Mouse (Mus musculus) stomach, adult 2 months (tissue): Measurements from ENCODE around the gene Majin. TPM values are rescaled to one million over a fixed set of nuclear protein-coding genes. Genes with fewer than 3 reads are reported as not detected.

Experiments
- polyA plus RNA-seq: library from polyadenylated mRNA; depleted of rRNA; stranded (reverse); fragments of >200 nt; gene quantifications from 2 replicates; pipeline ENCODE4 v1.2.3, GENCODE M21; 2012; rRNA removed

Gene Majin
- polyA plus RNA-seq, result not detected in 2 replicates

DNA sequence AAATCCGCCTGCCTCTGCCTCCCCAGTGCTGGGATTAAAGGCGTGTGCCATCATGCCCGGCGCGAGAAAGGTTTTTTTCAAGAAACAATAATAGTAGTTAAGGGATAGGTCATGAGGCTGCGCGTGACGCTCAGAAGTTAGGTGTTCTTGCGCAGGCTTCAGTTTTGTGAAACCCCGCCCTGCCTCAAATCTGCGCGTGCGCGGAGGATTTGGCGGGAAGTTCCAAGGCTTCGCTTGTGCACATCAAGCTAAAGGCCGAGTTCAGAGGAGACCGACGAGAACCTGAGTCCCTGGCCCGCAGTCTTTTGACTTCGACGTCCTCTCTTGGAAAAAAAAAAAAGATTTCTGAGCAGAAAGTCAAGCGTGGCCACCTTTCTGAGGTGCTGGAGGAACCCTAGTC, at the start of gene Majin:
Gene Majin, plus strand, starts transcription at position 258 of the 400 bp plus-strand sequence.

DNA sequence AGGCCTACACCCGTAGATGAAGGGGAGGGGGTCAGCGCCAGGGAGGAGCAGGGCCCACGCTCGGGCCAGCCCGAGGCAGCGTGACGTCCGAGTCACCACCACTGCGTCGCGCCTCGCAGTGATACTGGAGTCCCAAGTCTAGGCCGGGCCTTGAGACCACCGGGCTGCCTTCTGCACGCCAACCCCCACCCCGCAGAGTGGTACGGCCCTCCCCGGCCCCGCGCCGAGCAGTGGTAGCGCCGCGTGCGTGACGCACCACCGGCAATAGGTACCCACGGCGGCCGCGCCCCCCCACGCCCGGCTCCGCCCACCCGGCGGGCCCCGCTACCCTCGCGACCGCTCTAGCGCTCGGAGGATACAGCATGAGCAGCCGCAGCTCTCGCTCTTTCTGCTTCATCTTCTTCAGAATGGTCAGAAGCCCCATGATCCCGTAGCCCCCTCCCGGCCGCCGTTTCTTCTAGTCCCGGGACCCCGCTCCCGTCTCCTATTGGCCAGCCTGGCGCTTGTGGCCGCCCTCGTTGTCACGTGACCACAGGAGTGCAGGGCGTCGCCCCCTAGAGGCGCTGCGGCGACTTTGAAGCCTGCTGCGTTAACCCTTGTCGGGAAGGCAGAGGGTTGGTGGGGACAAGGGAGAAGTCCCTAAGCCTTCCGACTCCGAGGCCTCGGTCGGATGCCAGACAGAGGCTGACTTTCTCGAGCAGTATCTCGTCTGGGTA, 43.4 kb upstream of the Majin start, which contains the start of gene Batf2:
Gene Batf2, plus strand, starts transcription at position 306 of the 716 bp plus-strand sequence.

GRCm38 (mm10) chr19:6141394-6141749, 42.8 kb upstream of the Majin start, which contains the start of gene Arl2:
TSS of gene Arl2 (minus strand) at chr19:6141548.

DNA sequence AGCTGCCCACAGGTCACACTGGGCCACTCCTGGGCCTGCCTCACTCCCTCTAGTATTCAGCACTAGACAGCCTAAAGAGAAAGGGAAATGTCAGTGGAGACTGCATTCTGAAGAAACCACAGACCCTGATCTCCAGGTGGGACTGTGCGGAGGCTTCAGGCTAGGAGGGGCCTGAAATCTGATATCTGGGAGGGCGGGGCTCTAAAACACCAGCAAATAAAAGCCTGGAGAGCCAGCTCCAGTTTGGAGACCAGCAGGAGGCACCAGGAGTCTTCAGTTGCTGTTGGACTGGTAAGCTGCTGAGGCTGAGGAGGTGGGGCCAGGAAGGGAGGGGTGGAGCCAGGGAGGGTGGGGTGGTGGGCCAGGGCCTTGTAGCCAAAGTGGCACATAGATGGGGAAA, 41.9 kb downstream of the Majin start, which contains the start of gene Gpha2:
Gene Gpha2, plus strand, starts transcription at position 246 of the 400 bp plus-strand sequence.

GRCm38 (mm10) chr19:6235084-6236052, 51.2 kb downstream of the Majin start, which contains the start of gene Ppp2r5b:
TSS of gene Ppp2r5b (minus strand) at chr19:6235872.

GRCm38 (mm10) chr19:6241274-6242107, 57.3 kb downstream of the Majin start, which contains the start of gene Atg2a:
TSS of gene Atg2a (plus strand) at chr19:6241668.

Other genes starting within 250 kb of the Majin start
- gene Pola2, start 220.2 kb upstream of the Majin start, polyA plus RNA-seq, result 14.8 and 18.1 TPM in 2 replicates
- not detected in 2 replicates for gene Slc22a20, start 198.2 kb upstream of the Majin start, polyA plus RNA-seq
- gene Capn1, start 168.5 kb upstream of the Majin start, polyA plus RNA-seq, result 37.4 and 43.7 TPM in 2 replicates
- 45.0 and 47.3 TPM in 2 replicates for gene Syvn1, start 137.8 kb upstream of the Majin start, polyA plus RNA-seq
- gene Mrpl49, start 126.6 kb upstream of the Majin start, polyA plus RNA-seq, result 5.1 and 5.2 TPM in 2 replicates
- 722 and 1,119 TPM in 2 replicates for gene Fau, start 126.5 kb upstream of the Majin start, polyA plus RNA-seq
- 37.3 and 60.7 TPM in 2 replicates for gene Znhit2, start 123.2 kb upstream of the Majin start, polyA plus RNA-seq
- gene Tm7sf2, start 116.0 kb upstream of the Majin start, polyA plus RNA-seq, result 43.1 and 48.4 TPM in 2 replicates
- gene Vps51, start 107.2 kb upstream of the Majin start, polyA plus RNA-seq, result 34.6 and 34.9 TPM in 2 replicates
- gene Tmem262, start 104.4 kb upstream of the Majin start, polyA plus RNA-seq, result not detected in 2 replicates
- gene Gm28374, start 102.1 kb upstream of the Majin start, polyA plus RNA-seq, result 0.10 and 0.34 TPM in 2 replicates
- 64.7 and 68.1 TPM in 2 replicates for gene Zfpl1, start 99.4 kb upstream of the Majin start, polyA plus RNA-seq
- 0.80 and 1.0 TPM in 2 replicates for gene Cdca5, start 99.4 kb upstream of the Majin start, polyA plus RNA-seq
- gene AC131692.1, start 90.0 kb upstream of the Majin start, polyA plus RNA-seq, result not detected in 2 replicates
- gene Naaladl1, start 78.6 kb upstream of the Majin start, polyA plus RNA-seq, result 0.19 and 0.30 TPM in 2 replicates
- gene Sac3d1, start 65.7 kb upstream of the Majin start, polyA plus RNA-seq, result 24.7 and 40.8 TPM in 2 replicates
- 32.0 and 40.7 TPM in 2 replicates for gene Snx15, start 56.1 kb upstream of the Majin start, polyA plus RNA-seq
- 7.1 and 7.8 TPM in 2 replicates for gene Batf2, start 43.4 kb upstream of the Majin start, polyA plus RNA-seq
- 90.1 and 115 TPM in 2 replicates for gene Arl2, start 42.8 kb upstream of the Majin start, polyA plus RNA-seq
- gene Gpha2, start 42.0 kb downstream of the Majin start, polyA plus RNA-seq, result 0.50 and 1.0 TPM in 2 replicates
- 47.1 and 114 TPM in 2 replicates for gene Ppp2r5b, start 51.5 kb downstream of the Majin start, polyA plus RNA-seq
- gene Atg2a, start 57.3 kb downstream of the Majin start, polyA plus RNA-seq, result 48.8 and 62.8 TPM in 2 replicates
- 152 and 233 TPM in 2 replicates for gene Ehd1, start 92.3 kb downstream of the Majin start, polyA plus RNA-seq
- 28.3 and 31.9 TPM in 2 replicates for gene Cdc42bpg, start 122.1 kb downstream of the Majin start, polyA plus RNA-seq
- gene Men1, start 150.6 kb downstream of the Majin start, polyA plus RNA-seq, result 24.3 and 27.1 TPM in 2 replicates
- 45.1 and 53.0 TPM in 2 replicates for gene Map4k2, start 156.7 kb downstream of the Majin start, polyA plus RNA-seq
- 89.7 and 109 TPM in 2 replicates for gene Sf1, start 179.3 kb downstream of the Majin start, polyA plus RNA-seq
- 25.5 and 39.7 TPM in 2 replicates for gene Pygm, start 200.0 kb downstream of the Majin start, polyA plus RNA-seq
- gene Rasgrp2, start 215.0 kb downstream of the Majin start, polyA plus RNA-seq, result 40.2 and 44.5 TPM in 2 replicates
- gene Nrxn2, start 234.3 kb downstream of the Majin start, polyA plus RNA-seq, result 1.6 and 3.9 TPM in 2 replicates